Mouse (Mus musculus): ENCODE results near the gene Actr1b.

Actr1b gene

GRCm38 (mm10) chr1:36657658-36658415 is 56.4 kb downstream of the Actr1b start:
- in situ Hi-C loops (cut with MboI, MseI) = no loop called here

GRCm38 (mm10) chr1:36656233-36656632 is 58.0 kb downstream of the Actr1b start:
- in situ Hi-C loops (cut with MboI, MseI) = no loop called here

- in situ Hi-C loops (cut with MboI, MseI) = no loop called here
Observed at GRCm38 (mm10) chr1:36655039-36655438, 59.2 kb downstream of the Actr1b start.

Measured in regulatory T cell (primary cell).